Mouse (Mus musculus) limb, embryonic 13.5 days (tissue): Measurements from ENCODE around the gene Egfem1. TPM values are rescaled to one million over a fixed set of nuclear protein-coding genes. Genes with fewer than 3 reads are reported as not detected.

Experiments
- ATAC-seq: fragments of 200-750 bp; cut with Nextera tagmentation; 2 replicates; pipeline ENCODE4 v1.8.0; 2017; ENCODE audit warnings: low read depth, moderate number of reproducible peaks, moderate TSS enrichment; ENCODE audit not compliant: low FRiP score
- H3K27ac ChIP-seq: fragments of 300-500 bp; sonication (generic); 2 replicates; pipeline ENCODE4 v1.5.1; 2015; ENCODE audit warnings: inconsistent platforms, mild to moderate bottlenecking, moderate library complexity
- H3K27me3 ChIP-seq: fragments of 300-500 bp; sonication (generic); 2 replicates; pipeline ENCODE4 v1.6.1; 2015; ENCODE audit warnings: mild to moderate bottlenecking, inconsistent platforms
- H3K36me3 ChIP-seq: fragments of 300-500 bp; sonication (generic); 2 replicates; pipeline ENCODE4 v1.6.1; 2015; ENCODE audit warnings: inconsistent platforms, mild to moderate bottlenecking, moderate library complexity
- H3K4me1 ChIP-seq: fragments of 300-500 bp; sonication (generic); 2 replicates; pipeline ENCODE4 v1.6.1; 2015; ENCODE audit warnings: inconsistent platforms
- H3K4me2 ChIP-seq: fragments of 300-500 bp; sonication (generic); replicated peaks from 2 replicates; pipeline ENCODE4 v1.6.1; 2015; ENCODE audit warnings: inconsistent platforms, mild to moderate bottlenecking, moderate library complexity
- H3K4me3 ChIP-seq: fragments of 300-500 bp; sonication (generic); 2 replicates; pipeline ENCODE4 v1.5.1; 2015; ENCODE audit warnings: moderate library complexity, mild to moderate bottlenecking, inconsistent platforms
- H3K9ac ChIP-seq: fragments of 300-500 bp; sonication (generic); 2 replicates; pipeline ENCODE4 v1.6.1; 2015; ENCODE audit warnings: mild to moderate bottlenecking, inconsistent platforms
- H3K9me3 ChIP-seq: fragments of 300-500 bp; sonication (generic); 2 replicates; pipeline ENCODE4 v1.6.1; 2016; ENCODE audit warnings: inconsistent platforms
- WGBS: fragments of 180-500 bp; shearing (Covaris S2); methylation state at CpG from one replicate; pipeline ENCODE4 v1.1.7; 2015; 5-methylcytosine and 5-hydroxymethylcytosine counted together
- polyA plus RNA-seq: library from polyadenylated mRNA; unstranded; fragments of >200 nt; fragmentation: Nextera tagmentation; extraction: Ambion mirVana; gene quantifications from 2 replicates; pipeline ENCODE4 v1.2.1, GENCODE M21; 2015

The Egfem1 gene
- 4.7 and 7.5 TPM in 2 replicates for polyA plus RNA-seq

DNA sequence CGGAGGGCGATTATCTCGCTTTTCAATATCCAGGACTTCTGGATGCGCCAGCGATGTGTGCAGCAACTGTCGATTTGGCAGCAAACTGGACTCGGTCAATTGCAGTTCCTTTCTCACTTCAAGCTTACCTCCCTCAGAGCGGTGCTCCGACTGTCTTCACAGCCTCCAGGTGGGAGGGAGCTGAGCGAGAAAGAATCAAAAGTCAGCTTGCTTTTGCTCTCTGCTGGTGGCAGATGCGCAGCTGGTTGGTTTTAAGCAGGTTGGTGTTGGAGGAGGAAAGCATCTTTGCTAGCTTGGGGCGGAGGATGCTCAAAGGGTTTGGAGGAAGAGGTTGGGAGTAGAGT, at the start of gene Egfem1:
Gene Egfem1, plus strand, starts transcription at position 72 of the 344 bp plus-strand sequence.
- Histone ChIP-seq H3K9ac (peak within 1 kb of the TSS; percentile 63), H3K4me1 (peaks cover 18% of the 10 kb centered on the region), H3K4me2 (peak within 1 kb of the TSS; percentile 99), H3K9me3 (no peaks in the 10 kb centered on the region), H3K4me3 (peak within 1 kb of the TSS; percentile 57), H3K27ac (no peak within 1 kb of the TSS), H3K27me3 (peaks cover 79% of the 10 kb centered on the region), H3K36me3 (no peaks in the 10 kb centered on the region)
- 5% methylated on average over 12 of the region's 12 CpGs for WGBS
- ATAC-seq = no peak

DNA sequence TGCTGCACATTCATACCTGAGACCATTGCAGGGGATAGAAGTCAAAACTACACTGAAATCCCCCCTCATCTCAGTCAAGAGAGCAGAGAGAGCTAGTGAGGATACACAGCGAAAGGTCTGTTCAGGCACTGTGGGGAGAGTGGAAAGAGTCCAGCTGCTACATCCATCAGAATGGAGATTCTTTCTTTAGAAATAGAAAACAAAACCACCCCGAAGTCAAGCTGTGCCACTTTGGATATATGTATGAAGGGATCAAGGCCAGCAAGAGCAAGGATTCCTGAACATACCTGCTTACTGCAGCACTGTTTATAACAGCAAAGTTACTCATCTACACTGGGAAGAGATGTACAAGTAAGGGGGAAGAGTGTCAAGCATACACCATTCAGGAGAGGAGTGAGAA, 48.7 kb upstream of the Egfem1 start:
- Histone ChIP-seq H3K9me3 (no peaks in the 10 kb centered on the region), H3K27me3 (no peaks in the 10 kb centered on the region), H3K36me3 (no peaks in the 10 kb centered on the region), H3K4me3 (no peak overlapping the region), H3K9ac (no peak overlapping the region), H3K4me1 (0 out of 2 replicates have a peak, but pooled peaks cover 3% of the 10 kb centered on the region), H3K27ac (no peak overlapping the region), H3K4me2 (no peak overlapping the region)
- WGBS = 77% methylated on average over 2 of the region's 2 CpGs
- ATAC-seq = no peak

DNA sequence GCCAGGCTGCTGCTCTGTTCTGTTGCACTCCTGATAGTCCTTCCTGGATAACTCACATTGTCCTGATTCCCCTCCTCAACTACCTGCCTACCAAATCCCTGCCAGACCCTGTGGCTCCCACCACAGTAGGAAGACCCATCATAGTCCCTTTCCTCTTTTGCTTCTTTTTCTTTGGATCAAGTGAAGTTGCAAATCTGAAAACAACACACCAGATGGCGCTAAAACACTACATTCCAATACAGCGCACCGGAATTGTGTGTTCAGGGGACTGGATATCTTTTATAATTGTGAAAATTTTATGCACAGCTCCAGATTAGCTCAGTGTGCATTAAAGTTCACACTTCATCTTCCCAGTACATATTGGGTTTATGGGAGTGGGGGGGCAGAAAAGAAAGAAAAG, 45.7 kb upstream of the Egfem1 start:
- Histone ChIP-seq H3K27me3 (no peaks in the 10 kb centered on the region), H3K4me2 (no peak overlapping the region), H3K4me1 (0 out of 2 replicates have a peak, but pooled peaks cover 3% of the 10 kb centered on the region), H3K36me3 (no peaks in the 10 kb centered on the region), H3K4me3 (no peak overlapping the region), H3K9ac (no peak overlapping the region), H3K9me3 (no peaks in the 10 kb centered on the region), H3K27ac (no peak overlapping the region)
- no peak for ATAC-seq
- WGBS = 6% methylated on average over 3 of the region's 3 CpGs

- Histone ChIP-seq H3K27me3 (no peaks in the 10 kb centered on the region), H3K9ac (no peak overlapping the region), H3K36me3 (no peaks in the 10 kb centered on the region), H3K9me3 (no peaks in the 10 kb centered on the region), H3K27ac (no peak overlapping the region), H3K4me1 (0 out of 2 replicates have a peak, but pooled peaks cover 3% of the 10 kb centered on the region), H3K4me3 (no peak overlapping the region), H3K4me2 (no peak overlapping the region)
- no peak for ATAC-seq
Observed at GRCm38 (mm10) chr3:29036620-29037019, 45.2 kb upstream of the Egfem1 start.

GRCm38 (mm10) chr3:29040064-29040463, 41.8 kb upstream of the Egfem1 start:
- H3K4me2 ChIP-seq = no peak overlapping the region
- no peak overlapping the region for H3K27ac ChIP-seq
- 90% methylated on average over 7 of the region's 7 CpGs for WGBS
- no peaks in the 10 kb centered on the region for H3K27me3 ChIP-seq
- no peaks in the 10 kb centered on the region for H3K36me3 ChIP-seq
- no peak for ATAC-seq
- H3K4me3 ChIP-seq = no peak overlapping the region
- H3K9ac ChIP-seq = no peak overlapping the region
- H3K4me1 ChIP-seq = no peaks in the 10 kb centered on the region
- H3K9me3 ChIP-seq = no peaks in the 10 kb centered on the region

GRCm38 (mm10) chr3:29046281-29046680, 35.5 kb upstream of the Egfem1 start:
- Histone ChIP-seq H3K9me3 (no peaks in the 10 kb centered on the region), H3K4me2 (no peak overlapping the region), H3K4me1 (no peaks in the 10 kb centered on the region), H3K27me3 (no peaks in the 10 kb centered on the region), H3K36me3 (no peaks in the 10 kb centered on the region), H3K9ac (no peak overlapping the region), H3K27ac (no peak overlapping the region), H3K4me3 (no peak overlapping the region)
- ATAC-seq = no peak
- WGBS = 80% methylated on average over 5 of the region's 5 CpGs

- H3K4me1 ChIP-seq = no peaks in the 10 kb centered on the region
- no peak overlapping the region for H3K9ac ChIP-seq
- ATAC-seq = no peak
- no peaks in the 10 kb centered on the region for H3K27me3 ChIP-seq
- H3K9me3 ChIP-seq = no peaks in the 10 kb centered on the region
- H3K36me3 ChIP-seq = no peaks in the 10 kb centered on the region
- 79% methylated on average over 14 of the region's 14 CpGs for WGBS
- no peak overlapping the region for H3K27ac ChIP-seq
- no peak overlapping the region for H3K4me3 ChIP-seq
- no peak overlapping the region for H3K4me2 ChIP-seq
Observed at GRCm38 (mm10) chr3:29047273-29047932, 34.4 kb upstream of the Egfem1 start.

DNA sequence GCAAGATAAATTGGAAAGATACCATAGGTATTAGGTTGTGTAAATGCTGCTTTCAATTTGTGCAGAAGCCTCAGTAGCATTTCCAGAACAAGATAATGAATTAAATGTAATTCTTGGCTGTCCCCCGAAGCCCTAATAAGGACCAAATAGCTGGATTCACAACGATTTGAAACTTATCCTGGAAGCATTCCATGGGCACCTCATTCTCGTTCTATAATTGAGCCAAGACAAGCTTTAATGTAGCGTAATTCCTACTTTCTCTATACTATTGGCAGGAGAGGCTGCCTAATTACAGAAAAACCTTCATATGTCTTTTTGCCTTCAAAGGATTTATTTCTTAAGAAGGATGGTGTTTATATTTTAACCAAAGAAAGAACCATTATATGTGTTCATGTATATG, 18.7 kb upstream of the Egfem1 start:
- 65% methylated on average over 4 of the region's 4 CpGs for WGBS
- Histone ChIP-seq H3K4me1 (no peaks in the 10 kb centered on the region), H3K4me2 (no peak overlapping the region), H3K4me3 (no peak overlapping the region), H3K27me3 (no peaks in the 10 kb centered on the region), H3K9me3 (no peaks in the 10 kb centered on the region), H3K27ac (no peak overlapping the region), H3K36me3 (no peaks in the 10 kb centered on the region), H3K9ac (no peak overlapping the region)
- ATAC-seq = no peak

DNA sequence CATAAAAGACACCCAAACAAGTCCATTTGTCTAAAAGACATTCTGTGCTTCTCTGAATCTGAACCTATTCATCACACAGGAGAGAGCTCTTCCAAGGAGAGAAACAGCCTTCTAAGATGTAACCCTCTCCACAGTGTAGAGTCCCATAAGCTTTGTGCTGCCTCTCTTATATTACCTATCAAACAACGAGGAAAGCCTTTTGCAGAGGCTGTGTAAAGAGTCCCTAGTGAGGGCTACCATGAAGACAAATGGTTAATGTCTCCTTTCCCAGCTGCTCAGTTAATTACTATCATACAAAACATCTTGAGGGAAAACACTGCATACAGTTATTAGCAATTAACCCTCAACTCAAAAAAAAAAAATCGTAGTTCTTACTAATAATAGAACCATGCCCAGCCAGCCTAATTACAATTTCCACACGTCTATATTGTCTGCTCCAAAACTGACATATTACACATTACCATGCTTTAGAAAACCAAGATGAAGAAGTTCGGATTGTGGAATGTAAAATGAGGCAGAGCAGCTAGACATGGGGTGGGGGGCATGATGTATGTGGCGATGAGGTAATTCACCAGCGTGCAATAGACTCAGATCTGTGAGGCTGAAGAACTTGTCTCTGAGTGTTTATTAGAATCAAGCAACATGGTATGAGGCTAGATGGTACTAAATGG, 13.3 kb upstream of the Egfem1 start:
- Histone ChIP-seq H3K4me3 (no peak overlapping the region), H3K4me1 (no peaks in the 10 kb centered on the region), H3K27ac (no peak overlapping the region), H3K36me3 (no peaks in the 10 kb centered on the region), H3K9me3 (no peaks in the 10 kb centered on the region), H3K27me3 (no peaks in the 10 kb centered on the region), H3K9ac (no peak overlapping the region), H3K4me2 (no peak overlapping the region)
- ATAC-seq = no peak
- 80% methylated on average over 6 of the region's 6 CpGs for WGBS

DNA sequence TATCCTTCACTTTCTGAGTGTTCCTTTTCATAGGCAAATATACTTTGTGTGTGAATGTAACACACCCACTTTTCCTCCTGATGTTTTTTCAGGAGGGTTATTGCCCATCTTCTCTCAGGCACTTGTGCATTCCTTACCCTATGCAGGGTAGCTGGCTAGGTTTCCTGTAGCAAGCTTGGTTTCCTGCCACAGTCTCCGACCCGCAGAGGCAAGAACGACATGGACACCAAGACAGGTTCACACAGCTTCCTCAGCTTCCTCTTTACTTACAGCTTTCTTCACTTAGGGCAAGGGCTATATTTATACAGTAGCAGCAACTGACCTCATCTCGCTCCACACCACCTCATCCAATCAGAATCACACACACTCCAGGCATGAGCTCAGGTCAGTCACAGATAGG, 10.5 kb upstream of the Egfem1 start:
- Histone ChIP-seq H3K4me2 (no peak overlapping the region), H3K9me3 (no peaks in the 10 kb centered on the region), H3K27ac (no peak overlapping the region), H3K9ac (no peak overlapping the region), H3K36me3 (no peaks in the 10 kb centered on the region), H3K4me1 (0 out of 2 replicates have a peak, but pooled peaks cover 4% of the 10 kb centered on the region), H3K4me3 (no peak overlapping the region), H3K27me3 (no peaks in the 10 kb centered on the region)
- WGBS = 86% methylated on average over 4 of the region's 4 CpGs
- no peak for ATAC-seq

GRCm38 (mm10) chr3:29081517-29081916, 306 bp upstream of the Egfem1 start:
- 18% methylated on average over 13 of the region's 13 CpGs for WGBS
- peaks cover 18% of the 10 kb centered on the region for H3K4me1 ChIP-seq
- peak overlapping the region; percentile 57 for H3K4me3 ChIP-seq
- no peaks in the 10 kb centered on the region for H3K36me3 ChIP-seq
- no peak overlapping the region for H3K27ac ChIP-seq
- H3K9ac ChIP-seq = no peak overlapping the region
- ATAC-seq = no peak
- peaks cover 77% of the 10 kb centered on the region for H3K27me3 ChIP-seq
- peak overlapping the region; percentile 99 for H3K4me2 ChIP-seq
- no peaks in the 10 kb centered on the region for H3K9me3 ChIP-seq

GRCm38 (mm10) chr3:29082296-29082995, 623 bp downstream of the Egfem1 start:
- H3K4me1 ChIP-seq = peaks cover 18% of the 10 kb centered on the region
- no peaks in the 10 kb centered on the region for H3K36me3 ChIP-seq
- no peaks in the 10 kb centered on the region for H3K9me3 ChIP-seq
- H3K27me3 ChIP-seq = peaks cover 79% of the 10 kb centered on the region
- peak overlapping the region; percentile 57 for H3K4me3 ChIP-seq
- H3K4me2 ChIP-seq = peak overlapping the region; percentile 99
- H3K9ac ChIP-seq = peak overlapping the region; percentile 63
- no peak overlapping the region for H3K27ac ChIP-seq
- WGBS = under 1% methylated on average over 49 of the region's 59 CpGs
- ATAC-seq = peak; percentile 83
